ENCODE assay signal across 12 mouse cellular contexts in genomic region chr8:127553582-127553981, GRCm38 (mm10).
DNase-seq lines count a peak whose midpoint lies in the region; ATAC-seq and TF ChIP-seq lines count a peak whose summit lies in the region.
"Had no signal": no experiment of that assay in that cellular context is flagged by ENCODE, and none has a peak within 500 bp of the region (broad histone marks: within the 10 kb centered on the region; RNA-seq: fewer than 3 reads in every experiment).

No protein-coding gene starts in this region.

- no peaks in the 10 kb centered on the region for H3K36me3 ChIP-seq in forebrain, embryonic 15.5 days
- H3K36me3 ChIP-seq in forebrain, postnatal 0 days (ENCODE audit: insufficient read depth) = no peaks in the 10 kb centered on the region
- H3K36me3 ChIP-seq in neural tube, embryonic 13.5 days = no peaks in the 10 kb centered on the region
- no peaks in the 10 kb centered on the region for H3K36me3 ChIP-seq in limb, embryonic 12.5 days
- H3K36me3 ChIP-seq: midbrain, embryonic 13.5 days had no signal

- no peaks in the 10 kb centered on the region for H3K9me3 ChIP-seq in forebrain, embryonic 15.5 days
- H3K9me3 ChIP-seq in forebrain, postnatal 0 days (ENCODE audit: low read length) = no peaks in the 10 kb centered on the region
- no peaks in the 10 kb centered on the region for H3K9me3 ChIP-seq in neural tube, embryonic 13.5 days
- no peaks in the 10 kb centered on the region for H3K9me3 ChIP-seq in limb, embryonic 12.5 days
- H3K9me3 ChIP-seq: midbrain, embryonic 13.5 days had no signal

- 50% methylated on average over 5 of the region's 5 CpGs for WGBS in forebrain, embryonic 15.5 days
- 53% methylated on average over 5 of the region's 5 CpGs for WGBS in forebrain, postnatal 0 days
- WGBS in neural tube, embryonic 13.5 days = 58% methylated on average over 5 of the region's 5 CpGs
- WGBS in limb, embryonic 12.5 days = 32% methylated on average over 5 of the region's 5 CpGs

- intact Hi-C loops in gastrocnemius, adult 2 months (cut with DNase I) = no loop called here

- no peak overlapping the region for H3K4me3 ChIP-seq in forebrain, embryonic 15.5 days
- no peak overlapping the region for H3K4me3 ChIP-seq in forebrain, postnatal 0 days (ENCODE audit: low read depth, low read length)
- H3K4me3 ChIP-seq in neural tube, embryonic 13.5 days = no peak overlapping the region
- H3K4me3 ChIP-seq in limb, embryonic 12.5 days (replicated peaks) = no peak overlapping the region
- H3K4me3 ChIP-seq in gastrocnemius, adult 2 months = no peak overlapping the region
- H3K4me3 ChIP-seq: midbrain, embryonic 13.5 days had no signal

- peaks cover 31% of the 10 kb centered on the region for H3K4me1 ChIP-seq in forebrain, embryonic 15.5 days
- H3K4me1 ChIP-seq in forebrain, postnatal 0 days (ENCODE audit: insufficient read depth) = peaks cover 8% of the 10 kb centered on the region; the same call in 1 of the 2 replicates
- peaks cover 51% of the 10 kb centered on the region for H3K4me1 ChIP-seq in neural tube, embryonic 13.5 days (replicated peaks)
- peaks cover 44% of the 10 kb centered on the region for H3K4me1 ChIP-seq in limb, embryonic 12.5 days (replicated peaks)

- ATAC-seq in forebrain, embryonic 15.5 days (replicated peaks) = no peak
- no peak for ATAC-seq in forebrain, postnatal 0 days
- no peak for ATAC-seq in neural tube, embryonic 13.5 days (ENCODE audit: low read depth)
- 0 out of 2 replicates have a peak, but pooled peaks have one; percentile 16 for ATAC-seq in limb, embryonic 12.5 days (ENCODE audit: insufficient number of reproducible peaks, insufficient read depth, low FRiP score, low TSS enrichment, low read depth)
- ATAC-seq: midbrain, embryonic 13.5 days had no signal

- H3K4me2 ChIP-seq in forebrain, embryonic 15.5 days (replicated peaks) = no peak overlapping the region
- H3K4me2 ChIP-seq in forebrain, postnatal 0 days (ENCODE audit: low read depth) = no peak overlapping the region
- H3K4me2 ChIP-seq in neural tube, embryonic 13.5 days = no peak overlapping the region
- 0 out of 2 replicates have a peak overlapping the region, but pooled peaks have one; percentile 3 for H3K4me2 ChIP-seq in limb, embryonic 12.5 days
- H3K4me2 ChIP-seq: midbrain, embryonic 13.5 days had no signal

- DNase-seq in forebrain, postnatal 0 days = no peak
- no peak for DNase-seq in neural tube, embryonic 10.5 days (ENCODE audit: extremely low spot score, low spot score)
- no peak for DNase-seq in gastrocnemius, adult 2 months
- no peak for DNase-seq in spleen, adult 12 weeks (ENCODE audit: low spot score)
- no peak for DNase-seq in lung, postnatal 36 days
- DNase-seq: cerebellum, adult 11 months; left cerebral cortex, postnatal 4 days; lung, postnatal 10 days had no signal

- no peak overlapping the region for H3K9ac ChIP-seq in forebrain, embryonic 15.5 days (replicated peaks)
- no peak overlapping the region for H3K9ac ChIP-seq in forebrain, postnatal 0 days
- H3K9ac ChIP-seq in neural tube, embryonic 13.5 days = no peak overlapping the region
- no peak overlapping the region for H3K9ac ChIP-seq in limb, embryonic 12.5 days (replicated peaks)
- H3K9ac ChIP-seq: midbrain, embryonic 13.5 days had no signal

- peak overlapping the region; percentile 75; the same call in 1 of the 2 replicates for H3K27ac ChIP-seq in forebrain, embryonic 15.5 days (replicated peaks)
- H3K27ac ChIP-seq in forebrain, postnatal 0 days (ENCODE audit: low read depth, low read length) = no peak overlapping the region
- H3K27ac ChIP-seq in neural tube, embryonic 13.5 days (replicated peaks) = peak overlapping the region; percentile 87
- peak overlapping the region; percentile 25; the same call in 1 of the 2 replicates for H3K27ac ChIP-seq in limb, embryonic 12.5 days
- no peak overlapping the region for H3K27ac ChIP-seq in gastrocnemius, adult 2 months

- TF ChIP-seq CTCF in forebrain, postnatal 0 days (IDR thresholded peaks at IDR 0.05; ENCODE audit: low read depth) = no peak
- TF ChIP-seq CTCF in gastrocnemius, adult 2 months (IDR thresholded peaks at IDR 0.05) = no peak

- no peaks in the 10 kb centered on the region for H3K27me3 ChIP-seq in forebrain, embryonic 15.5 days
- H3K27me3 ChIP-seq in forebrain, postnatal 0 days (ENCODE audit: insufficient read depth, low read length) = no peaks in the 10 kb centered on the region
- H3K27me3 ChIP-seq in neural tube, embryonic 13.5 days = no peaks in the 10 kb centered on the region
- H3K27me3 ChIP-seq in limb, embryonic 12.5 days = no peaks in the 10 kb centered on the region
- H3K27me3 ChIP-seq: midbrain, embryonic 13.5 days had no signal

Comparison
In these comparisons a context has a peak if more than half of its experiments do, and no peak if none do; other contexts are left out.
1. H3K27ac ChIP-seq: peak in forebrain, embryonic 15.5 days (single experiment), neural tube, embryonic 13.5 days (single experiment) and limb, embryonic 12.5 days (single experiment); none in forebrain, postnatal 0 days (single experiment) and gastrocnemius, adult 2 months (single experiment).